Mouse (Mus musculus): Measurements from ENCODE around the gene Igf1.

DNA sequence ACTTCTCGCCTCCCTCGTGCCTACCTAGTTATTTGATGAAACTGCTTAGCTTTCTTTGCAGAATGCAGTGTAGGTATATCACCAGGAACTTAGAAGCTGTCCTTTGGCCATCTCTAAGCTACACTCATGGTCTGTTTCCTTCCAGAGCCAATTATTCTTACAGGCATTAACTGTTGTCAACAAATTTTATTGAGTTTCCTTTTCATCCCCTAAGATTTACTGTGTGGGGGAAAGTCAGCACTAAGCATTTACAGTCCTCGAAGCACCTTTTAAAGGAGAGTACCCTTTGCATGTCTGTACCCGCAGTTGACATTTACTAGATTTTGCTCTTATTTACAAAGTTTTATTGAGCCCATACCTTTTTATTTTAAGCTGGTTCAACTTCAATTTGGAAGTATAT, 9.6 kb downstream of the Igf1 start:
- TF ChIP-seq POLR2A (IDR thresholded peaks at IDR 0.05; ENCODE audit: control insufficient read depth, low read depth, low read length), result no peak
- TF ChIP-seq CTCF (IDR thresholded peaks at IDR 0.05; ENCODE audit: control insufficient read depth, insufficient read depth, insufficient replicate concordance, low read depth, low read length), result no peak

Data from testis, adult 2 months (tissue).